In genomic region chr7:79207140-79207539, GRCm38 (mm10) we compare ENCODE assay signal across 17 mouse cellular contexts. TPM values are rescaled to one million over a fixed set of nuclear protein-coding genes. Genes with fewer than 3 reads are reported as not detected.
DNase-seq lines count a peak whose midpoint lies in the region; ATAC-seq and TF ChIP-seq lines count a peak whose summit lies in the region.
"Had no signal": no experiment of that assay in that cellular context is flagged by ENCODE, and none has a peak within 500 bp of the region (broad histone marks: within the 10 kb centered on the region; RNA-seq: fewer than 3 reads in every experiment).

No protein-coding gene starts in this region.

- H3K36me3 ChIP-seq in hindbrain, embryonic 10.5 days, result no peaks in the 10 kb centered on the region
- H3K36me3 ChIP-seq in hindbrain, embryonic 12.5 days, result no peaks in the 10 kb centered on the region
- no peaks in the 10 kb centered on the region for H3K36me3 ChIP-seq in stomach, embryonic 14.5 days (ENCODE audit: control insufficient read depth, insufficient read depth, low read length)

- H3K27me3 ChIP-seq in hindbrain, embryonic 10.5 days (ENCODE audit: insufficient read depth, poor library complexity, severe bottlenecking), result no peaks in the 10 kb centered on the region
- no peaks in the 10 kb centered on the region for H3K27me3 ChIP-seq in hindbrain, embryonic 12.5 days
- no peaks in the 10 kb centered on the region for H3K27me3 ChIP-seq in stomach, embryonic 14.5 days (ENCODE audit: control insufficient read depth, insufficient read depth, low read length)

- H3K4me3 ChIP-seq in hindbrain, embryonic 10.5 days, result no peak overlapping the region
- H3K4me3 ChIP-seq in hindbrain, embryonic 12.5 days, result no peak overlapping the region
- H3K4me3 ChIP-seq in stomach, embryonic 14.5 days (ENCODE audit: low read depth, low read length), result no peak overlapping the region
- H3K4me3 ChIP-seq in layer of hippocampus, adult 2 months, result no peak overlapping the region

- no peak for ATAC-seq in hindbrain, embryonic 12.5 days (ENCODE audit: low FRiP score)
- no peak for ATAC-seq in stomach, embryonic 14.5 days (ENCODE audit: insufficient number of reproducible peaks, insufficient read depth, low FRiP score, low read depth)
- ATAC-seq: activated CD4-positive, CD25-positive, alpha-beta regulatory T cell, adult 4 months; hindbrain, embryonic 16.5 days had no signal

- peak; percentile 6 for DNase-seq in hindbrain, embryonic 10.5 days (ENCODE audit: low spot score)
- peak; percentile 43 for DNase-seq in retina, postnatal 1 day
- no peak for DNase-seq in retina, embryonic 14.5 days (ENCODE audit: low spot score)
- no peak for DNase-seq in c-Kit-positive CD71-positive TER-119-positive erythroid progenitor cells, embryonic 14.5 days (ENCODE audit: low spot score)
- DNase-seq in gastrocnemius, postnatal 14 days, result no peak
- DNase-seq in layer of hippocampus, adult 2 months (ENCODE audit: low spot score in 2 of 2), result no peak
- DNase-seq: cerebellum, adult 2 months; heart, postnatal 14 days; kidney, adult 18-20 months; kidney, postnatal 36 days; left cerebral cortex, postnatal 4 days; thymus, adult 18-20 months had no signal

- no peaks in the 10 kb centered on the region for H3K9me3 ChIP-seq in hindbrain, embryonic 10.5 days
- H3K9me3 ChIP-seq in hindbrain, embryonic 12.5 days (replicated peaks), result no peaks in the 10 kb centered on the region
- H3K9me3 ChIP-seq in stomach, embryonic 14.5 days (ENCODE audit: control insufficient read depth, low read depth, low read length), result no peaks in the 10 kb centered on the region

- 72% methylated on average over 8 of the region's 8 CpGs for WGBS in hindbrain, embryonic 10.5 days
- 74% methylated on average over 8 of the region's 8 CpGs for WGBS in hindbrain, embryonic 12.5 days
- 39% methylated on average over 8 of the region's 8 CpGs for WGBS in stomach, embryonic 14.5 days

- intact Hi-C loops in gastrocnemius, postnatal 14 days (cut with DNase I; ENCODE audit: low total_unique reads), result no loop called here

- H3K27ac ChIP-seq in hindbrain, embryonic 10.5 days, result 0 out of 2 replicates have a peak overlapping the region, but pooled peaks have one; percentile 18
- H3K27ac ChIP-seq in hindbrain, embryonic 12.5 days, result no peak overlapping the region
- peak overlapping the region; percentile 18; the same call in 1 of the 2 replicates for H3K27ac ChIP-seq in stomach, embryonic 14.5 days (ENCODE audit: low read length)
- no peak overlapping the region for H3K27ac ChIP-seq in layer of hippocampus, adult 2 months
- H3K27ac ChIP-seq: liver, embryonic 14.5 days had no signal

- H3K4me1 ChIP-seq in hindbrain, embryonic 10.5 days (replicated peaks), result peaks cover 7% of the 10 kb centered on the region
- H3K4me1 ChIP-seq in hindbrain, embryonic 12.5 days, result peaks cover 8% of the 10 kb centered on the region; the same call in 1 of the 2 replicates
- H3K4me1 ChIP-seq in stomach, embryonic 14.5 days (ENCODE audit: control insufficient read depth, insufficient read depth, low read length), result peaks cover 26% of the 10 kb centered on the region

- H3K4me2 ChIP-seq in hindbrain, embryonic 12.5 days (replicated peaks), result no peak overlapping the region
- no peak overlapping the region for H3K4me2 ChIP-seq in stomach, embryonic 14.5 days (replicated peaks; ENCODE audit: low read depth, low read length)

- TF ChIP-seq CTCF in layer of hippocampus, adult 2 months (conservative IDR thresholded peaks at IDR 0.05), result no peak

- H3K9ac ChIP-seq in hindbrain, embryonic 12.5 days, result no peak overlapping the region
- H3K9ac ChIP-seq in stomach, embryonic 14.5 days (replicated peaks; ENCODE audit: low read depth, low read length), result no peak overlapping the region
- H3K9ac ChIP-seq: liver, embryonic 14.5 days had no signal

RNA-seq across cellular contexts. Expression of gene Mfge8, which starts 58.3 kb away (rescaled TPM):
- 98.3 and 105 TPM in 2 replicates for polyA plus RNA-seq in hindbrain, embryonic 10.5 days (2016; fragmentation: Nextera tagmentation; extraction: Ambion mirVana)
- polyA plus RNA-seq in hindbrain, embryonic 12.5 days (2016; fragmentation: Nextera tagmentation; extraction: Ambion mirVana), result 72.5 and 73.2 TPM in 2 replicates
- polyA plus RNA-seq in stomach, embryonic 14.5 days (2014; fragmentation: Nextera tagmentation; extraction: Ambion mirVana), result 273 and 292 TPM in 2 replicates
- total RNA-seq in gastrocnemius, postnatal 14 days (2021), result 10 to 100 TPM; 67.9 to 70.7 TPM
- total RNA-seq in layer of hippocampus, adult 2 months (2021), result 100 to 1,000 TPM; 170 TPM

Comparison
In these comparisons a context has a peak if more than half of its experiments do, and no peak if none do; other contexts are left out.
1. DNase-seq: peak in hindbrain, embryonic 10.5 days (single experiment) and retina, postnatal 1 day (single experiment); none in retina, embryonic 14.5 days (single experiment), c-Kit-positive CD71-positive TER-119-positive erythroid progenitor cells, embryonic 14.5 days (single experiment), gastrocnemius, postnatal 14 days (single experiment) and layer of hippocampus, adult 2 months (0 of 2).
2. H3K27ac ChIP-seq: peak in hindbrain, embryonic 10.5 days (single experiment) and stomach, embryonic 14.5 days (single experiment); none in hindbrain, embryonic 12.5 days (single experiment) and layer of hippocampus, adult 2 months (single experiment).